Mouse (Mus musculus): ENCODE measurements at regions not wholly inside any gene's neighbourhood (a gene's known extent, or its start where the extent isn't known, plus 50 kb on each side); places are given as distances from the start of the nearest gene placed in this dataset.
"Not testable (repeated sequence)": the region's sequence is repeated elsewhere in the genome, so short reads cannot be mapped to it uniquely, and the experiment has no call there.

DNA sequence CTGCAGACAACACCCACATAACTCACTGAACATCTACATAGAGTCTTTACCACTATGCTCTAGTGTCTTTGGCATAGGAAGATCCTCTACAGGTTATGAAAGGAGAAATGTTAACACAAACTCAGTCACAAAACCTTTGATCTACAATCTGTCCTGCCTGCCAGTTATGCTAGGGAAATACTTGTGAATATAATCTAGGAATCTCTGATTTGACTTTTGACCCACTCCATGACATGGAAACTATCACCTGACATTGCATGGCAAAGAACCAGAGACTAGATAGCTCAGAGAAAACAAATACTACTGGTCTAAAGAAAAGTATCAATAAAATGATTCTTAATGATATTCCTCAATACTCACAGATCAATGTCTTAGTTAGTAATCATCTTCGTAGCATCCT, 524.3 kb upstream of the Kif18a start:
- no peak for DNase-seq (ENCODE audit: low read depth, low spot score)

GRCm38 (mm10) chr2:108764703-108765102, 515.8 kb upstream of the Kif18a start:
- DNase-seq (ENCODE audit: low read depth, low spot score), result no peak

DNA sequence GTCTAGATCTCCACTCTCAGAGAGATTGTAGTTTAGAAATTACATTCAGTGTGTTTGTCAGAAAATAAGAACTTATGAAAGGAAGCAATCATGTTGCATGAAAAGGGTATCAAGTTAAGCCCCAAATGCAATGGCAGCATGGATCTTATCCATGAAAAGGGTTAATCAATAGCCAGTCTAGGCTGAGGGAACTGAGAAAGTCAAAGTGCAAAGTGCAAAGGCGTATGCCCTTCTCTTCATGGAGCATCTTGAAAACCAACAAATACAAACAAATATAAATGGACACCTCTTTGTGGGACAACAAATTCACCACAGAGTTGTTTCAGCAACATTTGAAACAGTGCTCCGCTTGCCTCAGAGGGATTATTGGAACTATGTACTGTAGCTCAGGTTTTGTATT, 514.1 kb upstream of the Kif18a start:
- DNase-seq (ENCODE audit: low read depth, low spot score), result no peak

- no peak for DNase-seq (ENCODE audit: low read depth, low spot score)
These were observed 510.2 kb upstream of the Kif18a start for GRCm38 (mm10) chr2:108770383-108770782.

DNA sequence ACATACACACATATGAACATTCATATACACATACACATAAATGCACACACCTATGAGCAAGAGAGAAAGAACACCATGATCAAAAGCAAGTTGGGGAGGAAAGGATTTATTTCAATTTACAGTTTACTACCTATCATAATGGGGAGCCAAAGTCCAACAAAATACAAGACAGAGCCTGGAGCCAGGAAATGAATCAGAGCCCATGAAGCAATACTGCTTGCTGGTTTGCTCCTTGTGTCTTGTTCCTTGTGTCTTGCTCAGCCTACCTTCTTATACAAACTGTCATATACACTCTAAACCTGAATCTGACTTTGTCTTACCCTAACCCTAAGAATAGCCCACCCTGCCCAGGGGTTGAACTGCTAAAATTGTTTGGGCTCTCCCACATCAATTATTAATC, 497.1 kb upstream of the Kif18a start:
- DNase-seq (ENCODE audit: low read depth, low spot score), result no peak

DNA sequence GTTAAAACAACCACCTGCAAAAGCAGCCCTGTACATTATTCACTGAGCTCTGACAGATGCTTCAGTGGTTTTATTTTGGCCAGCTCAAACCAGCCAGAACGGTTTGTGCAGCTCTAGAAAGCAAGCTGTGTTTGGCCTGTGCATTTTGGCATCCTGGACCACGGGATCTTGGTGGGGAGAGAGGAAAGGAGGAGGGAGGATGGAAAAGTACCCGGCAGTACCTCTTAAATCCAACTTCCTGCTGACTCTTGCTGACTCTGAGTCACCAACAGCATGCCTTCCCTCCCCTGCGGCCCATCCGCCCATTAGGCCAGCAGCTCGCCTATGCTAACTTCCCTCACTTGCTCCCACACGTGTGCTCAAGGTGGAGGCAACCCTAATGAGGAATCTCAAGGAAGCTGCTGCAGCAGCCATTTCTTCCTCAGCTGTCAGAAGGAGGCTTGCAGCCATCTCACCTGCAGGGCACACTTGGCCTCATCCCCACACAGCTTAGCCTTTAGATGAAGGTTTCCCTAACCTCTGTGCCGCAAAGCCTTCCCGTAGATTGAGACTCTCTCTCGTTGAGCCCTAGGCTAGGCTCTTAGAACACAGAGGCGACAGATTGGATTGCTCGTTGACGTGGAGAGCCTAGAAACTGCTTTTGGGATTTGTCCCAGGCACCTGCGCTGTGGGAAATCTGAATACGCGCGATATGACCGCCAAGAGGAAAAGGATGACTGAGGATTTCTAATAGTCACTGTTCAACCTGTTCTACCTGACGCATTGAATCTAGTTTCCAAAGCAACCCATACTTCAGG, 495.2 kb upstream of the Kif18a start:
- DNase-seq (ENCODE audit: low read depth, low spot score), result no peak

- no peak for DNase-seq (ENCODE audit: low read depth, low spot score)
These were observed 491.4 kb upstream of the Kif18a start for GRCm38 (mm10) chr2:108789166-108789565.

- DNase-seq (ENCODE audit: low read depth, low spot score), result no peak
These were observed 485.4 kb upstream of the Kif18a start for GRCm38 (mm10) chr2:108795145-108795544.

- no peak for DNase-seq (ENCODE audit: low read depth, low spot score)
These were observed 483.5 kb upstream of the Kif18a start for GRCm38 (mm10) chr2:108796816-108797581.

GRCm38 (mm10) chr2:108812367-108812766, 468.2 kb upstream of the Kif18a start:
- peak; percentile 68 for DNase-seq (ENCODE audit: low read depth, low spot score)

DNA sequence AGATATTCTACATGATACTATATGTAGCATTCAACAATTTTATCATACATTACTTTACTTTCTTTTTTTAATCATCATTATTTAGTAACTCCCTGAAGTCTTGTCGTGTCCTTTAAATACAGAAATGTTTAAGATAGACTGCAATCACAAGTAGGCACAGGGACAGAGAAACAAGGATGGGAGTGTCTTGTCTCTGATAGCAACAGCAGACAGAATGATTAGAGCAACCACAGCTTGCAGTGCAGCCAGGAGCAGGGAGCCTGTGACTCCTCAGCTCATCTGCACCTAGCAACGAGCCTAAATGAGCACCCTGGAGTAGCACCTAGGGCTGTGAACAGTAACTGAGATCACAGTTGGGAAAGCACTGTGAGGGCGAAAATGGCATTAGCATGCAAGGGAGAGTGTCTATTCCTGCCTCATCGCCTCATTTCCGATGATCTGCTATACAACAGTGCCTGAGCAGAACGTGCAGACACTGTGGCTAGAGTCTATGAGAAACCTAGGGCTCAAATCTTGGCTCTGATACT, 467.4 kb upstream of the Kif18a start:
- no peak for DNase-seq (ENCODE audit: low read depth, low spot score)

- no peak for DNase-seq (ENCODE audit: low read depth, low spot score)
These were observed 464.0 kb upstream of the Kif18a start for GRCm38 (mm10) chr2:108816579-108816978.

DNA sequence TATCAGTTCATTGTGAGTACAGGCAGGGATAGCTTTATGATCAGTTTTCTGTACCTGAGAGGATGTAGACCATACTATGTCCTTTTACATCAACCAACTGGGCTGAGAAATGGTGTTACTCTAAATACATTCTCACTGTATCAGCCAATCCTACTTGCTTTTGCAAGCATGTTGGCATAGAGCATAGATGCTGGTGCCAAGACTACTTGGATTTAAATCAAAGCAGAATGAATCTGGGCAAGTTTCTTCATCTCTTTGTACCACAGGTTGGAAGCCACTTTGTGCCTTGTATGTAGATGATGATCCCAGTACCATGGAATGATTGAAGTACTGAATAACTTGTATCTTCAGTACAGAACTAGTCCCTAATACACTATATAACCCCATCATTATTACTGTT, 456.5 kb upstream of the Kif18a start:
- DNase-seq (ENCODE audit: low read depth, low spot score), result no peak

GRCm38 (mm10) chr2:108825981-108826380, 454.6 kb upstream of the Kif18a start:
- peak; percentile 77 for DNase-seq (ENCODE audit: low read depth, low spot score)

GRCm38 (mm10) chr2:108827106-108827838, 453.3 kb upstream of the Kif18a start:
- DNase-seq (ENCODE audit: low read depth, low spot score), result no peak

GRCm38 (mm10) chr2:108827974-108828700, 452.4 kb upstream of the Kif18a start:
- DNase-seq (ENCODE audit: low read depth, low spot score), result no peak

GRCm38 (mm10) chr2:108843855-108844254, 436.7 kb upstream of the Kif18a start:
- DNase-seq (ENCODE audit: low read depth, low spot score), result not testable (repeated sequence)

DNA sequence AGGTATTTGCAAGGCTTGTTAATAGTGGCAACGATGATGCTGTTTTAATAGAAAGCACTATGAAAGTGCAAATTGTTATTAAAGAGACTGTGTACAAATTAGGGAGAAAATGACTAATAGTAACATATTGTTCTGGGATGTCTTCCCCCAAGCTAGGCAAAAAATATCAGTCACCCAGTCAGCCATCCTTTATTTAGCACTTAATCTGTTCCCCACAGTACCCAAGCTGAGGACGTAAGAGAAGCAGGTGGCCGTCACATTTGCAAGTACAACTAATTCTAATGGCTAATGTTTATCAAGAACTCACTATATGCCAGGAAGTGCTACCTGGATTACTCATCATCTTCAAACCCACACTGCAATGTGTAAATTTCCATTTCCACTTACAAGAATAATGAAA, 432.5 kb upstream of the Kif18a start:
- no peak for DNase-seq (ENCODE audit: low read depth, low spot score)

- DNase-seq (ENCODE audit: low read depth, low spot score), result no peak
These were observed 426.1 kb upstream of the Kif18a start for GRCm38 (mm10) chr2:108854399-108854798.

GRCm38 (mm10) chr2:108877141-108877540, 403.4 kb upstream of the Kif18a start:
- peak; percentile 29 for DNase-seq (ENCODE audit: low read depth, low spot score)

DNA sequence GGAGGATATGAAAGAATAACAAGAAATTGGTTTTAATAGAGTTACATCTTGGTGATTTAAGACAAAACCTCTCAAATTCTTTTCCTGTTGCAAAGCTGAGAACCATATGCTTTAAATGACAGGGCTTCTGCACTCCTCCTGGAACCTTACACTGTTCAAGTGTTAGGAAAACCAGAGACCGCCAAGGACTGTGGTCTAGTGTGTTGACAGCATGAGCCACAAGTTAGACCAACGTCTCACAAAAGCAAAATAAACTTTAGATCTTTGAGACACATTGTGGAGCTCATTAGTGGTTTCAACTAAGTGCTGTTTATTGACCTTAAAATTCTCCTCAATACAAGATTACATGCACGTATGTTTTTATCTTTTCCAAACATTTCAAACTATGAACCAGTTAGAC, 402.9 kb upstream of the Kif18a start:
- no peak for DNase-seq (ENCODE audit: low read depth, low spot score)

Data from telencephalon, adult 2 months (tissue).